Mouse (Mus musculus) gastrocnemius, adult 8-10 months (tissue): ENCODE results near the gene Agl. TPM values are rescaled to one million over a fixed set of nuclear protein-coding genes. Genes with fewer than 3 reads are reported as not detected.
A peak's percentile ranks its signal among the peaks of the same experiment; 100 is the strongest.
"Not testable (repeated sequence)": the region's sequence is repeated elsewhere in the genome, so short reads cannot be mapped to it uniquely, and the experiment has no call there.

Experiments used
- DNase-seq, 2 experiments: peaks; one replicate each; pipeline ENCODE4 v3.0.0; 2022; ENCODE audit warnings: low spot score in 2 of 2
- total RNA-seq, 4 experiments: library from RNA; stranded (reverse); gene quantifications; 2 replicates each; pipeline ENCODE4 v1.2.4; 2022

Gene Agl
- total RNA-seq, 4 experiments from 2014 or later: 785 to 946 (median 837) TPM

DNA sequence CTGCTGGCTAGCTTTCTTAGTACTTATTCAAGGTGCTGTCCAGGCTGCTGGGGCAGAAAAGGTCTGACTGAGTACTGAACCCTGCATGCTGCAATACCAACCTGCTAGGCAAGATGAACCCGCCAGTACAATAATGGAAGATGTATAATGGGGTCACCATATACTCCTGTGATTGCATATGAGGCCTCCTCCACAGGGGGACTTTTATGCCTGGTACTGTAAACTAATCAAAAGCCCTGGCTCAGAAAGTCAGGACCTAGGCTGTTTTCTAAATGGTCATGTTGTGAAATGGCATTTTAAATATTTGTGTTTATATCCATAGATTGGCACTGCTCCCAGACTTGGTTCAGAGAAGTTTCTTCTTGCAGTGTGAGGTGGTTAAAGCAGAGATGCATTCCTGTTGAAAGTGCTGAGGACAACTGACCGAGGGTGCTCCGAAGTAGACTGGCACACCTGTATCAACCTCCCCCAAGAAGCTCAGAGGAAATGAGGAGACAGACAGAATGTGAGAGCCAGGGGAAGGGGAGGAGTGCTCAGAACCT, 8.8 kb upstream of the Agl start:
- no peak for DNase-seq

- DNase-seq: peak in 1 of 2 experiments; percentile 40
Observed at GRCm38 (mm10) chr3:116815916-116816315, 8.0 kb upstream of the Agl start.

GRCm38 (mm10) chr3:116815305-116815797, 7.4 kb upstream of the Agl start:
- no peak for DNase-seq

DNA sequence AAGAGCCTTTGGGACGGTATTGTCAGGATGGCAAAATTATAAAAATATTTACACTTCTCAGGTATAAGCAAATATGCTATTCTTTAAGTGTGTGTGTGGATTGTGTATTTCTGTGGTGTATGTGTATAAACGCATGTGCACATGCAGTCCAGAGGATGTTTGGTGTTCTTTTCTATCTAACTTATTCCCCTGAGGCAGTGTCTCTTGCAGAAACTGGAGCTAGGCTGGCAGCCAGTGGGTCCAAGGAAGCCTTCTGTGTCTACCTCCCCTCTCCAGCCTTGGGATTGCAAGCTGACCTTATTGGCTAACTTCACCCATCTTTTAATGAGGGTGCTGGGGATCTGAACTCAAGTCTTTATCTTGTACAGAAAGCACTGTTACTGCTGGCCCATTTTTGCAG, 5.0 kb upstream of the Agl start:
- DNase-seq: no peak

DNA sequence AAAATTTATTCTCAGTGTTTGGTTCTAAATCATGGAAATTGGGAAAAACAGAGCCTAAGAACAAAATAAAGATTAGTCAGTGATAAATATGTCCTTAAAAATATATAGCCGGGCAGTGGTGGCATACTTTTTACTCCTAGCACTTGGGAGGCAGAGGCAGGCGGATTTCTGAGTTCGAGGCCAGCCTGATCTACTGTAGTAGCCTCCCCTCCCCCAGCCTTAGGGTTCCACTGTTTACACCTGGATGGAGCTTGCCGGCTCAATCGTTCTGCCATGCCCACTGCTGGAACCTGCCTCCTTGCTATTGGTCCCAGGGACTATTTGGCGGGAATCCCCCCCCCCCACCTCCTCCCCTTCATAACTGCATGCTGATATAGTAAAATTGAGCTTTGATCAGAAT, 2.4 kb upstream of the Agl start:
- DNase-seq: not testable (repeated sequence)

DNA sequence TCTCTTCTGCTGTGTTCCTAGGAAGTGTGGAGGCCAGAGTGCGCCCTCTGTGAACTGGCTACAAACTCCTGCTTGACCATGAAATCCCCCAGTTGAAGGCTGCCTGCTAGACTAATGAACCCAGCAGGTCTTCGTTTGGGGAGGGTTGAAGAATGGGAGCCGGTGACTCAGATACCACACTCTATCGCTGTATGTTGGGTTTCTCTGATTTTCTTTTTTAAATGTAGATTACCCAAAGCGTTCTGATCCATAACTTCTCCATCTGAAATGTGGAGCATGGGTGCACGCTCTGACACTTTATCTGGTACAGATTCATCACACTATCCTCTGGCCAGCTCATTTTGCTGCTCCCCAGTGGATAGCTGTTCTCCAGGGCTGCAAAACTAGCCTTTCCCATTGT, 1.3 kb upstream of the Agl start:
- DNase-seq: no peak

GRCm38 (mm10) chr3:116808507-116809217, 696 bp upstream of the Agl start:
- DNase-seq: peak in 1 of 2 experiments; percentile 12

DNA sequence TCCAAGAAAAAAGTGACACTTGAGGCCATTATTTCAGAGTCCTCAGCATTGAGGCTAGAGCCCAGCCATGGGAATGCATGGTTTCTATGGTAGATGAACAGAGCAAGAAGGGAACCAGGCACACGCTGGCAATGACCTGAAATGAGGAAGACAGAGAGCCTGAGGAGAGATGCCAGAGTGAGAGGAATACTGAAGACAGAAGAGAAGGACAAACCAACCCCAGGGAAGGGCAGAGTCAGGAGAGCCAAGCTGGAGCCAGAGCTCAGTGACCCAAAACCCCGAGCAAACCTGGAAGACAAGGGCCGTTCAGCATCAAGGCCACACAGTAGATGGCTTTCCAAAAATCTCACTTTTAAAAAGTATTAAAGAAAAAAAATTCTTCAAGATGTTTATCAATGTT, 2.1 kb downstream of the Agl start:
- no peak for DNase-seq

GRCm38 (mm10) chr3:116804746-116805285, 3.1 kb downstream of the Agl start:
- DNase-seq: no peak

DNA sequence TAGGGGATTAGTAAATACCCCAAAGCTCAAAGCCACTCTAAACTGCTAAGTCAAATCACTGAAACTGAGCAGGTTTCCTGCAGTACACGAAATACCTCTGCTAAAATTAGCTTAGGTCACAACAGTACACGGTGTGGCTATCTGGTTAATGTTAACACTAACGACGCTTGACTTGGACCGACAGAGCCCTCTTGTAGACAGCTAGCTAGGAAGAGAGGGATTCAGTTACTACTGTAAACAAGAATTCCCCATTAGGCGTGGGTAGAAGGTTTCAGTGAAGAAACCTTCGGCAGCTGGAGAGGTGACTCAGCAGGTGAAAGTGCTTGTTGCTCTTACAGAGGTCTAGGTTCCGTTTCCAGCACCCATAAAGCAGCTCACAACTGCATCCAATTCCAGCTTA, 6.2 kb downstream of the Agl start:
- peak in 1 of 2 experiments; percentile 32 for DNase-seq

DNA sequence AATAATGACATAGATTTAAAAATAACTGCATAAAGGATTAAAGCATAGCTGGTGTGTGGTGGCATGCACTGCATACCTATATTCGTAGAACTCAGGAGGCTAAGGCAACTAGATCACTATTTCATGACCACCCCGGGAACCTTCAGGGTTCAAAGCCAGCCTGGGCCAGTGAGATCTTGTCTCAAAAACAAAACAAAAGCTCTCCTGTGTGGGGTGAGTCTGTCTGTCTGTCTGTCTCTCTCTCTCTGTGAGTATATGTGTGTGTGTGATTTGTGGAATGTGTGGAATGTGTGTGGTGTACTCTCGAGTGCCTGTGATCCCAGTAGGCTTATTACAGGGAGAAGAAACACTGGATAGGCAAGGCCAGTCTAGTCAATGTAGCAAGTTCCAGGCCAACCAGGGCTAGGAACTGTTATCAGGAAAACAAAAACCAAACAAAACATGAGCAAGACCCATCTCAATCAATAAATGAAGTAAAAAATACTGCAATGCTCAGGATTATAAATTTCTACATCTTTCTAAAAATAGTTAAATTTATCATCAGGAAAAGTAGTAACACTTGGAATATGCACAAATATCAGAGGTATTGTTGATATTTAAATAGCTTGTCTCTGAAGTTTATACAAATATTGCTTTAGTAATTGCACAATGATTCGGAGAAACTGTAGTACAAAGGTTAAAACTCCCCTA, 9.0 kb downstream of the Agl start:
- no peak for DNase-seq

DNA sequence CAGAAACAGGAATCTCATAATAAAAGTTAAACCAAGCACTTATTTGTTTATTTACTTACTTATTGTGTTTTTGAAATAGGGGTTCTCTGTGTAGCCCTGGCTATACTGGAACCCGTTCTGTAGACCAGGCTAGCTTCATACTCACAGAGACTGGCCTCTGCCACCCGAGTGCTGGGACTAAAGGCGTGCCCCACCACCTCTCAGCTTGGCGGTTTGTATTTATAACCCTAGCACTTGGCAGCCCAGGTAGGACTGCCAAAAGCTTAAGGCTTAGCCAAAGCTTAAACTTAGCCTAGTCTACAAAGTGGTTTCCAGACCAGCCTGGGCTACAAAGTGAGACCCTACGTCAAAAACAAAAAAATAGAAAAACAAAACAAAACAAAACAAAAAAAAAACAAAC, 19.1 kb downstream of the Agl start:
- DNase-seq: no peak

DNA sequence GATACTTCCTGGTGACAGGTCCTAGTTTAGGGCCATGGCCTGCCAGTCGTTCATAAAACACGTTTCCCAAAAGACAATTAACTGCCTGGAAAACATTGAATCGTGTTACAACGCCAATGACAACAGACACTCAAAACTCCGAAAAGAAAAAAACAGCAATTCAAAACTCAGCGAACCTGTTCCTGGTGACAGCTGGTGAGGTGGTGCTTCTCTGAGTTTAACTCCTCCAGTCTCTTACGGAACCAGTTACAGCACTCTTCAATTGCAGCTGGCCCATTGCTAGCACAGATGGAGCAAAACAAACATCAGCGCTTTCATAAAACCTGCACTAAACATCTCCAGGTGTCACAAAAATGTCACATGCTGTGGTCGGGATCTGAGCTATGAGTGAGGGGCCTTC, 21.4 kb downstream of the Agl start:
- no peak for DNase-seq

DNA sequence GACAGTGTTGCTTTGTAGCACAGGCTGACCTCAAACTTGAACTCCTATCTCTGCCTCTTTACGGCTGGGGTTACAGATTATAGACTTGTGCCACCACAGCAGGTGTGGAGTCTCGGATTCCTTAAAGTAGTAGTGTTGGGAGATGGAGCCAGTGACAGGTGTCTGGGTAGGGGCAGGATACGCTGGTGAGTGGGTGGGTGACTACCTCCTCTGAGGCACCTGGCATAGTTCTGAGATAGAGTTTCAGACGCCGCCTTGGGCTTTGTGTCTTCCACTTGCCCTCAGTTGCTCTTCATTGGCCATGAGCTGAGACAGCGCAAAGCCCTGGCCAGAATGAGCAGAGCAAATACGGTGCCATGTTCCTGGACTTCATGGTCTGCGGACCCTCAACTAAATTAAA, 22.1 kb downstream of the Agl start:
- peak in 1 of 2 experiments; percentile 30 for DNase-seq

- DNase-seq: peak; percentile 51
Observed at GRCm38 (mm10) chr3:116784811-116785210, 23.2 kb downstream of the Agl start.

- no peak for DNase-seq
Observed at GRCm38 (mm10) chr3:116784290-116784689, 23.7 kb downstream of the Agl start.

DNA sequence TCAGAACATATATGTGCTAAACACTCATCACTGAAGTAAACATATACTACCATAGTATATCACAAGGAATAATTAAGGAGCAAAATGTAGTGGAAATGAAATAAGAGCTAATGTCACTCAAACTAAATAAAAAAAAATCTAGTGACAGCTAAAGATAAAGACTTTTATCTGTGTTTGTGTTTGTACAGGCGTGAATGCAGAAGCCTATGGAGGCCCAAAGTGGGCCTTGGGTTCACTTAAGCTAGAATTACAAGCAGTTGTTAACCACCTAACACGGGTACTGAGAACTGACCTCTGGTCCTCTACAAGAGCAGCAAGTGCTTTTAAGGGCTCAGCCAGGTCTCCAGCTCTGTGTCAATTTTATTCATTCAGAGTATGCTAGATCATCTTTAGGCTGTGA, 31.0 kb downstream of the Agl start:
- DNase-seq: no peak

- no peak for DNase-seq
Observed at GRCm38 (mm10) chr3:116773836-116774235, 34.1 kb downstream of the Agl start.

DNA sequence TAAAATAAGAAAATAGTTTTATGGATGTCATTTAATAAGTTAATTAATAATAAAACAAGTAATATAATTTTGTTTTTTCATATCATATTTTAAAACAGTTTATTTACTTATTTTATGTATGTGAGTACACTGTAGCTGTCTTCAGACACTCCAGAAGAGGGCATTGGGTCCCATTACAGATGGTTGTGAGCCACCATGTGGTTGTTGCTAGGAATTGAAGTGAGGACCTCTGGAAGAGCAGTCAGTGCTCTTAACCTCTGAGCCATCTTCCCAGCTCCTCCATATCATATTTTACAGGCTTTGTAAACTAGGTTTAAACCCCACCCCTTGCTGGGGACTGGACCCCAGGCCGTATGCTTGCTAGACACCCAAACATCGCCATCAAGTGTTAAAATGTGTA, 36.4 kb downstream of the Agl start:
- no peak for DNase-seq

GRCm38 (mm10) chr3:116766963-116767362, 41.0 kb downstream of the Agl start:
- not testable (repeated sequence) for DNase-seq

- DNase-seq: no peak
Observed at GRCm38 (mm10) chr3:116752818-116753217, 55.1 kb downstream of the Agl start.

GRCm38 (mm10) chr3:116751191-116751860, 56.6 kb downstream of the Agl start:
- no peak for DNase-seq
